Mouse (Mus musculus): Measurements from ENCODE around the gene Hoxc8. TPM values are rescaled to one million over a fixed set of nuclear protein-coding genes. Genes with fewer than 3 reads are reported as not detected.

Gene Hoxc8
- total and polyA plus RNA-seq, 3 experiments = 0.31 to 1.7 TPM; not detected in 1

- TF ChIP-seq USF2 (IDR thresholded peaks at IDR 0.05; ENCODE audit: borderline replicate concordance in 1 of 2, insufficient read depth in 1 of 2, low read depth in 1 of 2, low read length in 2 of 2) = no peak
- no peak; the same call in none of the 2 replicates for TF ChIP-seq NELFE (IDR thresholded peaks at IDR 0.05; ENCODE audit: low read depth, low read length)
- TF ChIP-seq POLR2A (IDR thresholded peaks at IDR 0.05; ENCODE audit: control insufficient read depth in 1 of 2, insufficient read depth in 1 of 2, low read depth in 1 of 2, low read length in 2 of 2, poor library complexity in 1 of 2) = peak; percentile 37 to 63
- peak; percentile 90 for TF ChIP-seq ETS1 (IDR thresholded peaks at IDR 0.05; ENCODE audit: low read depth, low read length)
- TF ChIP-seq ZNF384 (IDR thresholded peaks at IDR 0.05; ENCODE audit: low read depth, low read length) = peak; percentile 45; the same call in 1 of the 2 replicates
- TF ChIP-seq GABPA (IDR thresholded peaks at IDR 0.05; ENCODE audit: low read depth, low read length) = peak; percentile 79
- peak; percentile 23; the same call in 1 of the 2 replicates for TF ChIP-seq ZC3H11A (IDR thresholded peaks at IDR 0.05; ENCODE audit: low read depth, low read length)
- TF ChIP-seq EP300 (IDR thresholded peaks at IDR 0.05; ENCODE audit: low read depth in 1 of 2, low read length in 2 of 2) = peak; percentile 74 to 86
- no peak for TF ChIP-seq POLR2AphosphoS5 (IDR thresholded peaks at IDR 0.05; ENCODE audit: borderline replicate concordance, low read depth, low read length)
- TF ChIP-seq ZKSCAN1 (IDR thresholded peaks at IDR 0.05; ENCODE audit: low read depth, low read length) = 0 out of 2 replicates have a peak, but pooled peaks have one; percentile 43
- TF ChIP-seq CHD2 (IDR thresholded peaks at IDR 0.05; ENCODE audit: low read length) = peak; percentile 53
- no peak; the same call in none of the 2 replicates for TF ChIP-seq MXI1 (IDR thresholded peaks at IDR 0.05; ENCODE audit: low read depth, low read length)
- peak; percentile 53; the same call in 1 of the 2 replicates for TF ChIP-seq MAFK (IDR thresholded peaks at IDR 0.05; ENCODE audit: borderline replicate concordance, low read depth, low read length)
- TF ChIP-seq RAD21 (IDR thresholded peaks at IDR 0.05; ENCODE audit: low read depth, low read length) = no peak
- peak; percentile 48; the same call in 1 of the 2 replicates for TF ChIP-seq KAT2A (conservative IDR thresholded peaks at IDR 0.05; ENCODE audit: low read depth, low read length)
- no peak for TF ChIP-seq CTCF (IDR thresholded peaks at IDR 0.05 in 2 of 3, conservative IDR thresholded peaks at IDR 0.05 in 1 of 3; ENCODE audit: control insufficient read depth in 1 of 3, insufficient read depth in 1 of 3, low read depth in 2 of 3, low read length in 3 of 3, poor library complexity in 1 of 3, severe bottlenecking in 1 of 3)
These were observed 8.3 kb downstream of the Hoxc8 start (continued) for GRCm38 (mm10) chr15:102998608-102999182.

GRCm38 (mm10) chr15:102999183-102999831, 8.9 kb downstream of the Hoxc8 start:
- H3K9me3 ChIP-seq (replicated peaks; ENCODE audit: insufficient read depth, low read length) = no peaks in the 10 kb centered on the region
- H3K27ac ChIP-seq (ENCODE audit: control insufficient read depth, low read depth, low read length) = peak overlapping the region; percentile 99
- H3K9ac ChIP-seq (ENCODE audit: control insufficient read depth, low read depth, low read length, poor library complexity, severe bottlenecking) = peak overlapping the region; percentile 98
- peaks cover 0 to 31% of the 10 kb centered on the region in 2 experiments; a peak in 2 of 4 replicates for H3K36me3 ChIP-seq (ENCODE audit: control insufficient read depth in 1 of 2, insufficient read depth in 2 of 2, low read length in 2 of 2)
- peaks cover 15 to 34% of the 10 kb centered on the region in 2 experiments for H3K4me1 ChIP-seq (ENCODE audit: control insufficient read depth in 1 of 2, insufficient read depth in 2 of 2, low read length in 2 of 2)
- peak; percentile 99 for DNase-seq (ENCODE audit: low read depth, low spot score)
- peaks cover 26% of the 10 kb centered on the region for H3K79me2 ChIP-seq (ENCODE audit: control insufficient read depth, insufficient read depth, low read length, poor library complexity)
- peak overlapping the region; percentile 68 for H3K4me3 ChIP-seq (ENCODE audit: control insufficient read depth in 1 of 2, insufficient read depth in 1 of 2, low read depth in 2 of 2, low read length in 2 of 2)
- H3K27me3 ChIP-seq (ENCODE audit: control insufficient read depth in 1 of 2, insufficient read depth in 2 of 2, low read length in 2 of 2) = no peaks in the 10 kb centered on the region
- TF ChIP-seq NELFE (IDR thresholded peaks at IDR 0.05; ENCODE audit: low read depth, low read length) (peak; percentile 72), CHD1 (IDR thresholded peaks at IDR 0.05; ENCODE audit: low read depth, low read length) (peak; percentile 82; the same call in 1 of the 2 replicates), MYC (IDR thresholded peaks at IDR 0.05; ENCODE audit: low read depth, low read length) (peak; percentile 49; the same call in 1 of the 2 replicates), TBP (IDR thresholded peaks at IDR 0.05; ENCODE audit: low read depth, low read length) (peak; percentile 29; the same call in 1 of the 2 replicates), CTCF (IDR thresholded peaks at IDR 0.05 in 2 of 3, conservative IDR thresholded peaks at IDR 0.05 in 1 of 3; ENCODE audit: control insufficient read depth in 1 of 3, insufficient read depth in 1 of 3, low read depth in 2 of 3, low read length in 3 of 3, poor library complexity in 1 of 3, severe bottlenecking in 1 of 3) (no peak; a peak in 1 of 6 replicates), MAX (IDR thresholded peaks at IDR 0.05; ENCODE audit: low read length) (peak; percentile 61), ZKSCAN1 (IDR thresholded peaks at IDR 0.05; ENCODE audit: low read depth, low read length) (no peak), SMC3 (IDR thresholded peaks at IDR 0.05; ENCODE audit: low read depth, low read length) (no peak), NRF1 (IDR thresholded peaks at IDR 0.05; ENCODE audit: insufficient read depth, low read depth, low read length, poor library complexity, severe bottlenecking) (peak; percentile 100), MAZ (IDR thresholded peaks at IDR 0.05; ENCODE audit: low read depth, low read length) (peak; percentile 99), MEF2A (IDR thresholded peaks at IDR 0.05; ENCODE audit: extremely low read depth, insufficient replicate concordance, low read depth, low read length, poor library complexity, severe bottlenecking) (no peak), MAFK (IDR thresholded peaks at IDR 0.05; ENCODE audit: borderline replicate concordance, low read depth, low read length) (no peak; the same call in 1 of the 2 replicates), KAT2A (conservative IDR thresholded peaks at IDR 0.05; ENCODE audit: low read depth, low read length) (no peak; the same call in 1 of the 2 replicates), ELF1 (IDR thresholded peaks at IDR 0.05; ENCODE audit: low read depth, low read length) (peak; percentile 93), RAD21 (IDR thresholded peaks at IDR 0.05; ENCODE audit: low read depth, low read length) (no peak), MYB (IDR thresholded peaks at IDR 0.05; ENCODE audit: low read depth, low read length) (no peak), ZMIZ1 (IDR thresholded peaks at IDR 0.05; ENCODE audit: low read depth, low read length) (peak; percentile 70; the same call in 1 of the 2 replicates), RCOR1 (IDR thresholded peaks at IDR 0.05; ENCODE audit: low read depth, low read length) (no peak; the same call in none of the 2 replicates), TCF12 (IDR thresholded peaks at IDR 0.05; ENCODE audit: low read depth, low read length) (peak; percentile 80), E2F4 (IDR thresholded peaks at IDR 0.05; ENCODE audit: borderline replicate concordance, low read depth, low read length) (no peak), ZC3H11A (IDR thresholded peaks at IDR 0.05; ENCODE audit: low read depth, low read length) (no peak)
